Mouse (Mus musculus) frontal cortex, postnatal 25 days (tissue): ENCODE results near the gene Cpox.

ENCODE experiments used
- DNase-seq, 2 experiments: peaks; one replicate each; pipeline ENCODE4 v3.0.0; 2022; ENCODE audit warnings: low spot score in 2 of 2

The Cpox gene

DNA sequence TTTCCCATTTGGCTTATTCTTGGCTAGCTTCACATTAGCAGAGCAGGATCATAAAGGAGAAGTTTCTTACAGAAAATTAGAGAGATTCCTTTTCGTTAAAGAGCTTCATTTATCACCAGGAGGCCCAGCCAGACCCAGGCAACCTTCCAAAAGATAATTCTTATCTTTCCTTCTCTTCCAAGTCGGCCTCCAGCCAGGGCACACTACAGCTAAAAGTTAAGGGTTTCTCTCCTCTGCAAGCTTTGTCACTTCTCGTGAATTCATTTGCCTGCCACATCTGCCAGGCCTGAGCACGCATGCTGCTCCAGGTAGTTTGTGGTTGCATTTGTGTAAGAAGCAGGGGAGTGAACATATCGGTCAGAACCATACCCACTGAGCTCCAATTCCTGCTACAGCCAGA, 828 bp upstream of the Cpox start:
- DNase-seq = no peak

DNA sequence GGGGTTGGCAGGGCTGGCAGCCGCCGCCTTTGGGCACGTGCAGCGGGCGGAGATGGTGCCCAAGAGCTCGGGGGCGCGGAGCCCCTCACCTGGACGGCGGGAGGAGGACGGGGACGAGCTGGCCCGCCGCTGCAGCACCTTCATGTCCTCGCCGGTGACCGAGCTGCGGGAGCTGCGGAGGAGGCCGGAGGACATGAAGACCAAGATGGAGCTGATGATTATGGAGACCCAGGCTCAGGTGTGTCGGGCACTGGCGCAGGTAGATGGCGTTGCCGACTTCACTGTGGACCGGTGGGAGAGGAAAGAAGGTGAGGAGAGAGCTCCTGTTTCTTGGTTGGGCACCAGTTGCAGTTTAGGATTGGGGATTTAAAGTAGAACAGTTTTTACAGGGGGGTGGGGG, 551 bp downstream of the Cpox start:
- no peak for DNase-seq

DNA sequence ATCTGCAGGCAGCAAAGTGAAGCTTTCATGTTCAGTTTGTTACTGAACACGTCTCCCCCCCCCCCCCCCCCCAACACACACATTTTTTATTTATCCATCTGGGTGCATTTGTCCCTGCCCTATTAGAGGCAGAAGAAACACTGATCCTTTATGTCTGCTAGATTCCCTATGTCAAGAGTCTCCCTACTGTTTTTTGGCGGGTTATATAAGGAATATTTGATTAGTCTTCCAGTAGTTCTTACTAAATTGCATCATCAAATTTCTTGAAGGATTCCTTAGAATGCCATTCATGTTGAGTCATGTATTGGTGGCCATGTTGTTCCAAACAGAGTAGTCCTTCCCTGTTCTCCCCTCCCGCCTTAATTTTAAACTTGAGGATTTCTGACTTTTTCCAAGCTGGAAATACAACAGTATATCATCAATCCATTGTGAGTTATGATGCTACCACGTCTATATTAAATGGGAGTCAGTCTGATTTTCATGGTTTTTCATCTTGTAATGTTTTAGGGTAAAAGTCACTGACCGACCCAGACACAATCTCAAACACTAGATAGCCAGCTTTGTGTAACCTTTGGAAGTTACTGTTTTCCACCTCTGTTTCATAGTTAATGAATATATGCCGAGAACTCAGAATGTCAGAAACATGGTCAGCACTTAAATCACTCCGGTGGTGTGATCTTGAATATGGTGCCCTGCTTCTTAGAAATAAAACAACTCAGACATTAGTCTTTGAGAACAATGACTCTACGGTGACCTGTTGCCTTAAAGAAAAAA, 1.3 kb downstream of the Cpox start:
- no peak for DNase-seq

DNA sequence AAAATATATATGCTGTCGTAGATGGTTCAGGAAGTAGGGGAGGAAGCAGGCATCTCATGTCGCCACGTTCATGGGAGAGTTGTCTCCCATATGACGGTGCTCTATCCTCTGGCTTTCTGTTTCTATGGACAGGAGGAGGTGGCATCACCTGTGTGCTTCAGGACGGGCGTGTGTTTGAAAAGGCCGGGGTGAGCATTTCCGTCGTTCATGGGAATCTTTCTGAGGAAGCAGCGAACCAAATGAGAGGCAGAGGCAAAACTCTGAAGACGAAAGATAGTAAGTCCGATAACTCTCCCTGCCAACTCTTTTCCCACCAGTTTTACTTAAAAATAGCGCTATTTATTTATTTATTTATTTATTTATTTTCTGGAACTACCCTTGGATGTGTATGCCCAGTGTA, 2.3 kb downstream of the Cpox start:
- DNase-seq = no peak

DNA sequence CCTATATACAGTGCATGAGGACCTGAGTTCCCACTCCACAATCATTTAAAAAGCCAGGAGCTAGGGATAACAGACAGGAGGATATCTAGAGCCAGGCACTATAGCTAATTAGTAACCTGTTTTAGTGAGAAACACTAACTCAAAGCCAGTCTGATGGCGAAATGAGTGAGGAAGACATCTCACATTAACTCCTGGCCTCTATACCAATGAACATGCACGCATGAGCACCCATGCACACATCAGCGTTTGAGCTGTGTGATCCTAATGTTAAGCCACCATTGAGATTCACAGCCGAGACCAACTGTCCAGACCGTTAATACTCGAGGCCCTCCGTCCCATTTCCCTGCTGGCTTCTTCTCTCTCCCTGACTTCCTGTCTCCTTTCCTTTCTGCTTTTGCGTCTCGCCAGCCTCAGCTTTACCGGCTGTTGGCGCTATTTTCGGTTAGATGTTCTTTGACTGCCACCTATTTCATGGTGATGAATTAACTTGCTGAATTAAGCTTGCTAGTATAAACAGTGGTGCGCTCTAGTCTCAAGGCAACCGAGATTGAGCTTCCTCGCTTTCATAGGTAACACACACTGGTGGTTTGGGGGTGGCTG, 3.8 kb downstream of the Cpox start:
- no peak for DNase-seq

DNA sequence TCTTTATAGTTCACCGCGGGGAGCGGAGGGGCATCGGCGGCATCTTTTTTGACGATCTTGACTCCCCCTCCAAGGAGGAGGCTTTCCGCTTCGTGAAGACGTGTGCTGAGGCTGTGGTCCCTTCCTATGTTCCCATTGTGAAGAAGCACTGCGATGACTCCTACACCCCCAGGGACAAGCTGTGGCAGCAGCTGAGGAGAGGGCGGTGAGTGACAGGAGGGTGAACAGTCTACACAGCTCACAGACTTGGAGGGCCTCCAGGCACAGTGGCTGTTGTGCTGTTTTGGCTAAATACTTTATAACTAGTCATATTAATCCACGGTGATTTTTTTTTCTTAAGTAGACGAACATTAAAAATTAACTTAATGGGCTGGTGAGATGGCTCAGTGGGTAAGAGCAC, 5.2 kb downstream of the Cpox start:
- DNase-seq = no peak

DNA sequence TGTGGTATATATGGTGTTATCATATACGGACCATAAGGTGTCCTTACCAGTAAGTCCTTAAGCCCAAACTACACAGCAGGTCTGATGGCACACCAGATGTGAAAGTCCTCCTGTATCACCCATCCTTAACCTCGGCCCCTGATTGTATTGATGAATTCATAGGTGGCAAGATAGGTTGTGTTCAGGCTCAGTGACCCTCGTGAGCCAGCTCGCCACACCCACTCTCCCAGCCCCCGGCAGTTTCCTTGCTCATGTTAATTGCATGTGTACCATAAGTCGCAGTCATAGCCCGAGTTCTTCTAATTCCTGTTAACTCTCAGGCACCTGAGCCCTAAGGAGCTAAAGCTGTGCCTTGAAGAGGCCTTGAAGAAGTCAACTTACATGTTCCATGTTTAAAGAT, 6.1 kb downstream of the Cpox start:
- no peak for DNase-seq

DNA sequence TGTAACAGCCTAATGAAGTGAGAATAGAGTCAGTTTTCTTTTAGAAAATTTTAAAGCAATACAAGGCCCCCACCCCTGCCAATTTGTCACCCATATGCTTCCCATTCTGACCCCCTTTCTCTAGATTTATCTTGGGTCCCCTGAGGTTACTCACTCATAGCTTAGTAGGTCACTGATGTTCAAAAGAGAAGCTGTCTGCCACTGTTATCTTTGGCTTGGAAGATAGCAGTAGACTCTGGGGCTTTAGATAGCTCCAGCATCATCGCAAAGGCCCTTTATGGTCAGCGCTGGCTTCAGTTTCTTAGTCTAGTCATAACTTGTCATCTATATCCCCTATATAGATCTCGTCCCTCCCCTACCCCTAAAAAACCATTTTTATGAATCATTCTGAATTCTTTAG, 6.5 kb downstream of the Cpox start:
- no peak for DNase-seq

DNA sequence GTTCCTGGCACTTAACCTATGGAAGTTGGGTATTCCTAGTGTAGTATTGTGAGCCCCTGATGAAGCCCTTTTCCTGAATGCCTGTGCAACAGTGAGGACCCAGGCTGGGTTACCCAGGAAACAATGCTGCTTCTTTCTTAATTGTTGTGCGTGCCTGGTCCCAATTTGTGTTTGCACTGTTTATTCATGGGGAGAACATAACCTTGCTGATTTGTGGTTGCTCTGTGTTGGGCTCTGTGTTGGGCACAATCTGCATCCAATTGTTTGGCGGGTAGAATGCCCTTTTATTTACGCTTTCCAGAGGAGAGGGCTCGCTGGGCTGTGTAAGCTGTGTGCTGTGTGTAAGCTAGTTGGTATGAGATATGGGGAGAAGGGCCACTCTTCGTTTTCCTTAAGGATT, 7.4 kb downstream of the Cpox start:
- no peak for DNase-seq

DNA sequence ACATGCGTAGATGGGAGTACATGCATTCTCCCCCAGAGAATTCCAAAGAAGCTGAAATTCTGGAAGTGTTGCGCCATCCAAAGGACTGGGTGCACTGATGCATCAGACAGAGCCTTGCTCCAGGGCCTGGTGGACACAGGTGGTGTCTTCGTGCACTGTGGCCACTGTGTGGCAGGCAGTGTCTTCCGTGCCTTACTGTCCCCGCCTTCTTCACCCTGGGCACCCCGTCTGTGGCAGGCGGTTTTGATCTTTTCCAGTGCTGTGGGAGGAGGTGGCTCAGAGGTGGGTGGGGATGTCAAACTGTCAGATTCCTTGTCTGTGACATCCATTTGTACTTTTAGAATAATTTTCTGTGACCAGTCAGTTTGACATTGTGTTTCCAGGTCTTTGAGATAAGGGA, 8.6 kb downstream of the Cpox start:
- no peak for DNase-seq

DNA sequence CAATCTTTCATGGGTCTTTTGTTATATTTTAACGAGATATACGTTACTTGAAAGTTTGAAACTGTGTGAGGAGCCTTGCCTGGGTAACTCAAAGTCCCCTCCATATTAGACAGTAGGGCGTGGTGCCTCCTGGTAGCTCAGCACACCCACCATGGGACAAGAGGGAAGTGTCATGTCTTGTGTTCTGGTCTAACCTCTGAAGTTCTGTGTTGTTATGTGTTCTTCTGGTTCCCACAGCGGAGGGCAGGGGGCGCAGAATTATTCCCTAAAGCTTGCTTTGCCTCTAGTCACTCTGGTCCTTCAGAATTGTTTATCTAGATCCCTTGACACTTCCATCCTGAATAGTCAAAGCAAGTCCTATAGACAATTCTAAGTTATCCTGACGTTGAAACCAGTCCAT, 12.0 kb downstream of the Cpox start:
- DNase-seq = no peak

DNA sequence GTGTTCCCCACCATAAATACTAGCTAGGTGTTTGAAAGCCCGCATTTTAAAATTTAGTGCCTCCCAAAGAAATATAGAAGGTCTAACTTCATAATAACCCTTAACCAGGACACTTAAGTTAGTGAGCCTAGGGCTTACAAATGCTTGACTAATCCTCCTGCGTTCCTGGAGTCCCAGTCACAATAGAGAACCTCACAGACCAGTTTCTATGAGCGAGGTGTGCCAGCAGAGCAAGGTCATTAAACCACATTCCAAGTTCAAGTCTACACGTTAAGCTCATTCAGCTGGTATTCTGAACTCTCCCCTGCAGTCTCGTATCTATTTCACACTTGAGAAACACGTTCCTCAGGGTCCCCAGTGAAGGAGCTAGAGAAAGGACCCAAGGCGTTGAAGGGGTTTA, 12.8 kb downstream of the Cpox start:
- no peak for DNase-seq

DNA sequence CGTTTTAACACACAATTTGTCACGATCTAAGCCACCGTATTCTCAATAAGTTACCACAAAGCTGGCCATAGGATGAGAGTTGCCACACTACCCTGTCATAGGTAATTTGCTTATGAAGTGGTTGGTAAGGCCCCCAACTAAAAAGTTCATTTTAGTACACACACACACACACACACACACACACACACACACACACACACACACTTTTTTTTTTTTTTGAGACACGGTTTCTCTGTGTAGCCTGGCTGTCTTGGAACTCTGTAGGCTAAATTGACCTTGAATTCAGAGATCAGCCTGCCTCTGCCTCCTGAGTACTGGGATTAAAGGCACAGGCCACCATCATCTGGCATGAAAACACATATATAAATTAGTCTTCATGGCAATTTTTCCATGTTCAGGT, 13.8 kb downstream of the Cpox start:
- no peak for DNase-seq

DNA sequence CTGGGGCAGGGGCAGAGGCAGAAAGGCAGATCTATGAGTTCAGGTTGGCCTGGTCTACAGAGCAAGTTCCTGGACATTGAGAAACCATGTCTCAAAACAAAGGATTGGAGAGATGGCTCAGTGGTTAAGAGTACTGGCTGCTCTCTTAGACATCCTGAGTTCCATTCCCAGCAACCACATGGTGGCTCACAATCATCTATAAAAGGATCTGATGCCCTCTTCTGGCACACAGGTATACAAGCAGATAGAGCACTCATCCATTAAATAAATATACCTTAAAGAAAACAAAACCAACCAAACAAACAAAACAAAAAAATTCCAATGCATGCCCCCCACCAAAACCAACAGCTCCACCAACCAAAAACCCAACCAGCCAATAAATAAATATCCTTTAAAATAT, 14.4 kb downstream of the Cpox start:
- DNase-seq = no peak

DNA sequence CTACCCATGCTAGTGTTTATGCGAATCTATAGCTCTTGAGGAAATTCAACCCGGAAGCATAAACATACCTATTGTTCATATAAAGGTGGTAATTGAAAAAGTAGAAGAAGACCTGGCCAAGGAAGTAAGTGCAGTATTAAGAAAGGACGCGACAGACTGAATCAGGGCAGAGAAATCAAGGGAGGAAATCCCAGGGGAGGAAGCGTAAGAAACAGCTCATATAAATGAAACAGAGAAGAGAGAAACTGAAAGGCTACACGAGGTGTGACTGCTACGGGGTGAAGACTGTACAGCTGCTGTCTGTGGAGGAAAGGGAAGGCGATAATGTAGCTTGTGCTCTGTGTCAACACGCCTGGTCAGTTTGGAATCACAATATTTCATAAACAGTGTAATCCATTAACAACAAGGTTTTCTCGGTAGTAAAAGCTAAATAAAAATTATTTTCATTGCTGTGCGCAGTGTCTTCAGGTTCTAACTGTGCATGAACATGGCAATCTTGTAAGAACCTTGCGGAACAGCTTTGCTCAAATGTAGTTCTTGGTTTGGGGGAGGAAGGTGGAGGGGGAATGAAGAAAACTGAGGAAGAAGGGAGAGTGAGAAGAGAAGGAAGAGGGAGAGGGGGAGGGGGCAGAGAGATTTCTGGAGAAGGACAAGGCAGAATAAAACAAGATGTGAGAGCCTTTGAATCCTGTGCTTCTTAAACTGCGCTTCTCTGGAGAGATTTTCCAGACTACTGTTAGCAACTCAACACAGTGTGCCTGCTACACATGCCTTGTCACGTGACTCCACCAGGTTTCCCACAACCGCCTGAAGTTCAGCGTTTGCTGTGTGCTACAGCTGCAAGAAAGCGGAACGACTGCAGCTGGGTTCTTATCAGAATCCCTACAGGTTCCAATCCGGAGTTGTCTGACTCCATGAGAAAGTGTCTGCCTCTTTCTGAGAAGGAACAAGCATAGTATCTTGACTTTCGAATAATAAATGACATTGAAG, 15.8 kb downstream of the Cpox start:
- DNase-seq = no peak

DNA sequence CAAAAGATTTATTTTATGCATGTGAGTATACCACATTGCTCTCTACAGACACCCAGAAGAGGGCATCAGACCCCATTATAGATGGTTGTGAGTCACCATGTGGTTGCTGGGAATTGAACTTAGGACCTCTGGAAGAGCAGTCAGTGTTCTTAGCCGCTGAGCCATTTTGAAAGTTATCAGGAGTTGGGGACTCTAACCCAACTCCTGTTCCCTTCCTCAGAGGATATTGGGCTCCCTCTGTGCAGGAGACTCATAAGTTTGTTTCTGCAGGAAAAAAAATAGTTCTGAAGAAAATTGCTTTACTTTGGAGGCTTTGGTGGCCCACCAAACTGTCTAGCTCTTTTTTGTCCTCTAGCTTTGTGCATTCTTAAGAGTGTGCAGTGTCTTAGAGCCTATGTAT, 18.4 kb downstream of the Cpox start:
- no peak for DNase-seq

DNA sequence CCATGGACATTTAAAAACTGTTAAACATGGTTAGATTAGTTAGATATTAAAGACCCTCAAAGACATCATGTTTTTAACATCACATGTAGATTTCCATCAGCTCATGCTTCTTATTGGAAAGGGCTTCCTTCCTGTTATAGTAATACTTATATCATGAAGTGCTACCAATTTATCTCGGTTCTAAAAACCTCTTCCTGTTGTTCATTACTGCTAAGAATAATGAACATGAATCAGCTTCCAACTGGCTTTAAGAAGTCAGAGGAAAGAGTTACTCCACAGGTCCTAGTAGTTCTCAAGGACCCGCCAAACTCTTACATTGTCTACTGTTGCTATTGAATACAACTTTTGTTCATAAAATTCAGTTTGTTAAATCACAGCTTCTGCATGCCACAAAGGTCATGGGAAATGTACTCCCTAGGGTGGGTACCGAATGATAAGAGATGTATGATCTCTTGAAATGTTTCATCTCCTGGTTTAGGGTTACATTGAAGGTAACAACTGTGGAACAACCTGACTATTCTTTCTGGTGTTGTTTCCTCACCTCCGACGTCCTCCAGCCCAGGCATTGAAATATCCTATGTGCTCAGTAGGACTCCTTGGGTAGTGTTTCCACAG, 19.6 kb downstream of the Cpox start:
- no peak for DNase-seq

DNA sequence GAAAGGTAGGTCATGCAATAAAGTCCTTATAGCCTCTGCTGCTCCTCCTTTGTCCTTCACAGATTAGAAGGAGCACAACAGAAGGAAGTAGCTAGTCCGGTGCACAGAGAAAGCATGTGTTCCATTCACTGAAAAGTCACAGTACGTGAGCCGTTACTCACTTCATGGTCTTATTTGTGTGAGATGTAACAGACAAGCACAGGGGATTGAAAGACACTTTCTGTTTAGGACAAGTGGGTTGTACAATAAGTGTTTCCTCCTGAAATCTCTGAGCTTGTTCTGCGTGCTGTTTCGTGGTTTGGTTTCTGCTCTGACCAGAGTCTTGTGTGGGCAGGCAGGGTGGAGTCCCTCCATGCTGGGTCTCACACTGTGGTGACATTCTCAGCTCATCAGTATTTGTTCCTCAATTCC, 20.2 kb downstream of the Cpox start:
- no peak for DNase-seq

DNA sequence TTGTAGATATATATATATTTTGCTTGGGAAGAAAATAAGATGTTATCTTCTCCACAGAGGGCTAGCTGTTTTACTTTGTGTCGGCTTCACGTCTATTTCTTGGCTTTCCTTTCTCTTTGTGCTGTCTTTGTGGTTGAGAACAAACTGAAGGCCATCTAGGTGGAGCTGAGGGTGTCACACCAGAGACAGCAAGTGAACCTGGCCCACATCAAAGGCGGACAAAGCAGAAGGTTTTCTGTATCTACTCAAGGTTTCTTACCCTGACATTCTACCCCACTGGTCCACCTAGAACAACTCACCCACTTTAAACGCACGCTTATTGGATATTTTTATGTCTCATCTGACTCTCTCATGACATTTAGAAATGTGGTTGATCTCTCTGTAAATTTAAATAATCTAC, 24.0 kb downstream of the Cpox start:
- DNase-seq = no peak

DNA sequence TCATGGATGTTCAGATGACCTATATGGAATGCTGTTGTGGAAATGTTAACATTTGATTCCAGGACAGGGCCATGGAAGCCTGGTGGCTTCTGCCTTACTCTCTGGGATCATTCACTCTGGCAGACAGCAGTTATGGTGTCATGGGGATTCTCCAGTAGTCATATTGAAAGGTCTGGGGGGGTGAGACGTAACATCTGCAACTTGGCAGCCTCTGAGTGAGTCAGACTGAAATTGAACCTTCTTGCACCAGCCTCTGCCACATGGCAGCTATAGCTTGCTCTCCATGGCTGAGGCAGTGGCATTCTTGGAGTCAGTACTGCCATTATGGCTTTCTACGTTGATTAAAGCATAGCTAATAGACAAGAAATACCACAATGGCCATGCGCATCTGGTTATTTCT, 26.7 kb downstream of the Cpox start:
- no peak for DNase-seq

DNA sequence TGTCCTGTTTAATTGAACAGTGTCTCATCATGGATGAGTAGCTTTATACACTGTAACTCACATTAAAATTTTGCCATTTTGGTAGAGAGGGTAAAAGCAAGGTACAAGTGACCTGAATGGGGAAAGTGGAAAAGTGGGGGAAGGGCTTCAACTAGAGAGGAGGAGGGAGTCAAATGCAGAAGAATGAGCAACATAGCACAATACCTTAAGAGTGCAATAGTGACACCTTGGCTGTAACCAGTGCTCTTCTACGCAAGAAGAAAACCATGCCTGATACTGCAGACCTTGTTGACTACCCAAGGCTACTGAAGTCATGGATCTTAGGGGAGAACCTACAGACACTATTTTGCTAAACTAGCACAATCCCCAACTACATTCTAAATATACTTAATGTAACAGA, 27.2 kb downstream of the Cpox start:
- DNase-seq = no peak

DNA sequence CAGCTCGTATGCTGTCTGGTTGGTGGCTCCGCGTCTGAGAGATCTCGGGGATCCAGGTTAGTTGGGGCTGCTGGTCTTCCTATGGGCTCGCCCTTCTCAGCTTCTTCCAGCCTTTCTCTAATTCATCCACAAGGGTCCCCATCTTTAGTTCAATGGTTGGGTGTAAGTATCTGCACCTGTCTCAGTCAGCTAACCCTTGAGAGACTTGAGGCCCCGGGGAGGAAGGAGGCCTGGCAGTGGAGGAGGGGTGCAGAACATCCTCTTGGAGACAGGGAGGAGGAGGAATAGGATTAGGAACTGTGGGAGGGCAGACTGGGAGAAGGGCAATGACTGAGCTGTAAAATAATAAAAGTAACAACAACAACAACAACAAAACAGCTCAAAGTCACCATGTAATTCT, 30.1 kb downstream of the Cpox start:
- DNase-seq = no peak
